Mouse (Mus musculus) neural tube, embryonic 11.5 days (tissue): ENCODE measurements around the gene Atp2a2. TPM values are rescaled to one million over a fixed set of nuclear protein-coding genes. Genes with fewer than 3 reads are reported as not detected.

Experiments used
- ATAC-seq: fragments of 200-750 bp; cut with Nextera tagmentation; 2 replicates; pipeline ENCODE4 v1.8.0; 2017; ENCODE audit warnings: moderate number of reproducible peaks, mild to moderate bottlenecking, moderate TSS enrichment, moderate library complexity; ENCODE audit not compliant: insufficient read depth, low FRiP score, low TSS enrichment
- DNase-seq: peaks from one replicate; pipeline ENCODE4 v3.0.0-alpha.2; 2015; ENCODE audit warnings: low spot score
- H3K27ac ChIP-seq: fragments of 300-500 bp; sonication (generic); 2 replicates; pipeline ENCODE4 v1.5.1; 2014; ENCODE audit warnings: low read depth, mild to moderate bottlenecking, low read length
- H3K27me3 ChIP-seq: fragments of 300-500 bp; sonication (generic); 2 replicates; pipeline ENCODE4 v1.6.1; 2014; ENCODE audit warnings: mild to moderate bottlenecking, low read length, mixed read lengths; ENCODE audit not compliant: control insufficient read depth, insufficient read depth
- H3K36me3 ChIP-seq: fragments of 300-500 bp; sonication (generic); 2 replicates; pipeline ENCODE4 v1.6.1; 2014; ENCODE audit warnings: mild to moderate bottlenecking, low read length, moderate library complexity, mixed read lengths; ENCODE audit not compliant: control insufficient read depth, insufficient read depth
- H3K4me1 ChIP-seq: fragments of 300-500 bp; sonication (generic); 2 replicates; pipeline ENCODE4 v1.6.1; 2014; ENCODE audit warnings: low read length, mixed read lengths; ENCODE audit not compliant: control insufficient read depth, insufficient read depth
- H3K4me2 ChIP-seq: fragments of 300-500 bp; sonication (generic); 2 replicates; pipeline ENCODE4 v1.6.1; 2014; ENCODE audit warnings: low read depth, mild to moderate bottlenecking, moderate library complexity
- H3K4me3 ChIP-seq: fragments of 300-500 bp; sonication (generic); 2 replicates; pipeline ENCODE4 v1.5.1; 2014; ENCODE audit warnings: low read depth, low read length
- H3K9ac ChIP-seq: fragments of 300-500 bp; sonication (generic); 2 replicates; pipeline ENCODE4 v1.6.1; 2014; ENCODE audit warnings: mild to moderate bottlenecking, low read length
- H3K9me3 ChIP-seq: fragments of 300-500 bp; sonication (generic); 2 replicates; pipeline ENCODE4 v1.6.1; 2016; ENCODE audit warnings: low read length; ENCODE audit not compliant: control insufficient read depth
- WGBS: fragments of 180-500 bp; shearing (Covaris S2); extraction: QIAGEN DNeasy Blood & Tissue Kit; methylation state at CpG from one replicate; pipeline ENCODE4 v1.1.7; 2014; 5-methylcytosine and 5-hydroxymethylcytosine counted together
- polyA plus RNA-seq: library from polyadenylated mRNA; unstranded; fragments of >200 nt; fragmentation: Nextera tagmentation; extraction: Ambion mirVana; gene quantifications from 2 replicates; pipeline ENCODE4 v1.2.1, GENCODE M21; 2014

The Atp2a2 gene
- polyA plus RNA-seq, 1 experiment from 2014 or later = 52.0 TPM

- no peaks in the 10 kb centered on the region for H3K9me3 ChIP-seq
- no peak overlapping the region for H3K9ac ChIP-seq
- H3K4me1 ChIP-seq = no peaks in the 10 kb centered on the region
- no peak for ATAC-seq
- no peaks in the 10 kb centered on the region for H3K27me3 ChIP-seq
- H3K4me2 ChIP-seq = no peak overlapping the region
- H3K36me3 ChIP-seq = no peaks in the 10 kb centered on the region
- H3K27ac ChIP-seq = no peak overlapping the region
- no peak for DNase-seq
- 84% methylated on average over 4 of the region's 4 CpGs for WGBS
- no peak overlapping the region for H3K4me3 ChIP-seq
Observed at GRCm38 (mm10) chr5:122524854-122525237, 22.8 kb upstream of the Atp2a2 start.

- DNase-seq (no peak), ATAC-seq (no peak)
- H3K9ac ChIP-seq = no peak overlapping the region
- 78% methylated on average over 3 of the region's 3 CpGs for WGBS
- no peak overlapping the region for H3K4me2 ChIP-seq
- H3K27me3 ChIP-seq = no peaks in the 10 kb centered on the region
- no peaks in the 10 kb centered on the region for H3K9me3 ChIP-seq
- H3K4me3 ChIP-seq = no peak overlapping the region
- H3K27ac ChIP-seq = no peak overlapping the region
- H3K36me3 ChIP-seq = no peaks in the 10 kb centered on the region
- no peaks in the 10 kb centered on the region; the same call in 1 of the 2 replicates for H3K4me1 ChIP-seq
Observed at GRCm38 (mm10) chr5:122524244-122524643, 22.2 kb upstream of the Atp2a2 start.

- no peak overlapping the region for H3K4me3 ChIP-seq
- no peak overlapping the region for H3K27ac ChIP-seq
- no peak overlapping the region for H3K4me2 ChIP-seq
- DNase-seq (no peak), ATAC-seq (no peak)
- WGBS = 78% methylated on average over 3 of the region's 3 CpGs
- no peaks in the 10 kb centered on the region for H3K36me3 ChIP-seq
- H3K9ac ChIP-seq = no peak overlapping the region
- no peaks in the 10 kb centered on the region for H3K9me3 ChIP-seq
- no peaks in the 10 kb centered on the region for H3K27me3 ChIP-seq
- peaks cover 13% of the 10 kb centered on the region for H3K4me1 ChIP-seq
Observed at GRCm38 (mm10) chr5:122521130-122521473, 19.1 kb upstream of the Atp2a2 start.

DNA sequence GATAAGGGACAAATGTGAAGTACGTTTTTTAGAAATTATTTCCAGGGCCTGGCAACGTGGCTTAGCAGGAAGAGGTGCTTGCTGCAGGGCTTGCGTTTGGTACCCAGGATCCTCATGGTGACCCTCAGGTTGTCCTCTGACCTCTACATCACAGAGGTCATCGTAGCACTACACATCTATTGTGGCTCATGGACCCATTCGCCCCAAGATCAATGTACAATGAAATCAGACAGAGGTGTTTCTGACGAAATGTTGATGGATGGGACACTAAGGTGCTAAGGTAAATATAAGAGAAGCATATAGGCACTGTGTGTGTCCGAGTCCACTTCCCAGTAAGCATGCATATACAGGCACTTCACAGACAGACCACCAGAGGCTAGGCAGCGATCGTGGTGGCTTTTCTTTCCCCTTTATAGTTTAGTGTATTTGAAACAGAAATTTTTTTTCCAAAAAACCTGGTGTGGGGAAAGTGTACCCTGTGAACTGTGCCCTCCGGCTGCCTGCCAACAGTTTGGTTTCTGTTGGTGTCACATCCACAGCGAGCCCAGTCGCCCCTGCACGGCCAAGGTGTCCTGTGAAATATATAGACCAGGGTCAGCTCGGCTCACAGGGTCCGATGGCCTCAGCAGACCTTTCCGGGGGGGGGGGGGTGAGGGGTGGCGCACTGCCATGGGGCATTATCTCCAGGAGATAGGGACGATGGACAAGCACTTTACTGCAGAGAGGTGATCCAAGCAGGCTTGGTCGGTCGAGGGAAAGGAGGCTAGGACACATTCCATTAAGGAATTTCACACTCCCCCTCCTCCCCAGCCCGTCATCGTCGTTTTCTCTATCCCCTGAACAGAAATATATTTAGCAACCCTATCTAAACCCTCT, 18.5 kb upstream of the Atp2a2 start:
- no peak overlapping the region for H3K27ac ChIP-seq
- WGBS = 66% methylated on average over 23 of the region's 23 CpGs
- ATAC-seq (no peak), DNase-seq (no peak)
- no peaks in the 10 kb centered on the region for H3K9me3 ChIP-seq
- H3K27me3 ChIP-seq = no peaks in the 10 kb centered on the region
- no peaks in the 10 kb centered on the region for H3K36me3 ChIP-seq
- H3K9ac ChIP-seq = no peak overlapping the region
- H3K4me2 ChIP-seq = no peak overlapping the region
- H3K4me3 ChIP-seq = no peak overlapping the region
- H3K4me1 ChIP-seq = peaks cover 13% of the 10 kb centered on the region

GRCm38 (mm10) chr5:122519043-122519660, 17.1 kb upstream of the Atp2a2 start:
- WGBS = 57% methylated on average over 7 of the region's 7 CpGs
- Histone ChIP-seq H3K4me2 (no peak overlapping the region), H3K9me3 (no peaks in the 10 kb centered on the region), H3K27ac (no peak overlapping the region), H3K36me3 (no peaks in the 10 kb centered on the region), H3K4me3 (no peak overlapping the region), H3K27me3 (no peaks in the 10 kb centered on the region), H3K4me1 (peaks cover 13% of the 10 kb centered on the region), H3K9ac (no peak overlapping the region)
- ATAC-seq (no peak), DNase-seq (no peak)

DNA sequence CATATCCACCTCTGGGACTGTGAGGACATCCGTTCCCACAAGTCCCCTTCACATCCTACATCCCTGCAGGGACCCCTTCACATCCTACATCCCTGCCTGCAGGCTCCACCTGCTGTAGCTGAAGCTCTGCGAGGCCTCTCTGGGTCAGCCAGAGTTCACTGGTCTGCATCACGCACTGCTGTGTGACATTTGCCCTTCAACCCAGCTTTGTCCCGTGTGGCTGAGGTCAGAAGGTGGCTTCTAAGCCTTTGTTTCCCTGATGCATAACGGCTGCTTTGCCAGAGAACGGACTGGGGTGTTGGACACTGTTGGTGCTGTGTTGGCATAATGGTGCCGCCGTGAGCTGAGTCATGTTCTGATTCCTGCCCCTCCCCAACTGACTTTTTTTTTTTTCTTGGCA, 16.2 kb upstream of the Atp2a2 start:
- no peaks in the 10 kb centered on the region for H3K36me3 ChIP-seq
- H3K27ac ChIP-seq = no peak overlapping the region
- WGBS = 19% methylated on average over 8 of the region's 8 CpGs
- no peaks in the 10 kb centered on the region for H3K9me3 ChIP-seq
- H3K27me3 ChIP-seq = no peaks in the 10 kb centered on the region
- DNase-seq = peak; percentile 46
- H3K4me3 ChIP-seq = no peak overlapping the region
- peaks cover 19% of the 10 kb centered on the region for H3K4me1 ChIP-seq
- ATAC-seq = no peak
- H3K9ac ChIP-seq = 0 out of 2 replicates have a peak overlapping the region, but pooled peaks have one; percentile 22
- H3K4me2 ChIP-seq = no peak overlapping the region

GRCm38 (mm10) chr5:122516901-122517300, 14.9 kb upstream of the Atp2a2 start:
- Histone ChIP-seq H3K4me3 (no peak overlapping the region), H3K27ac (no peak overlapping the region), H3K27me3 (no peaks in the 10 kb centered on the region), H3K36me3 (no peaks in the 10 kb centered on the region), H3K9ac (no peak overlapping the region), H3K4me1 (peaks cover 19% of the 10 kb centered on the region), H3K4me2 (no peak overlapping the region), H3K9me3 (no peaks in the 10 kb centered on the region)
- ATAC-seq = no peak
- 89% methylated on average over 5 of the region's 5 CpGs for WGBS
- no peak for DNase-seq

- Histone ChIP-seq H3K9me3 (no peaks in the 10 kb centered on the region), H3K4me2 (no peak overlapping the region), H3K27ac (no peak overlapping the region), H3K4me3 (no peak overlapping the region), H3K9ac (no peak overlapping the region), H3K27me3 (no peaks in the 10 kb centered on the region), H3K36me3 (no peaks in the 10 kb centered on the region), H3K4me1 (peaks cover 19% of the 10 kb centered on the region)
- 80% methylated on average over 11 of the region's 11 CpGs for whole genome bisulfite sequencing
- DNase-seq (no peak), ATAC-seq (no peak)
Observed at GRCm38 (mm10) chr5:122516029-122516730, 14.2 kb upstream of the Atp2a2 start.
